Mouse (Mus musculus): ENCODE measurements at regions not wholly inside any gene's neighbourhood (a gene's known extent, or its start where the extent isn't known, plus 50 kb on each side); places are given as distances from the start of the nearest gene placed in this dataset.
"Not testable (repeated sequence)": the region's sequence is repeated elsewhere in the genome, so short reads cannot be mapped to it uniquely, and the experiment has no call there.

DNA sequence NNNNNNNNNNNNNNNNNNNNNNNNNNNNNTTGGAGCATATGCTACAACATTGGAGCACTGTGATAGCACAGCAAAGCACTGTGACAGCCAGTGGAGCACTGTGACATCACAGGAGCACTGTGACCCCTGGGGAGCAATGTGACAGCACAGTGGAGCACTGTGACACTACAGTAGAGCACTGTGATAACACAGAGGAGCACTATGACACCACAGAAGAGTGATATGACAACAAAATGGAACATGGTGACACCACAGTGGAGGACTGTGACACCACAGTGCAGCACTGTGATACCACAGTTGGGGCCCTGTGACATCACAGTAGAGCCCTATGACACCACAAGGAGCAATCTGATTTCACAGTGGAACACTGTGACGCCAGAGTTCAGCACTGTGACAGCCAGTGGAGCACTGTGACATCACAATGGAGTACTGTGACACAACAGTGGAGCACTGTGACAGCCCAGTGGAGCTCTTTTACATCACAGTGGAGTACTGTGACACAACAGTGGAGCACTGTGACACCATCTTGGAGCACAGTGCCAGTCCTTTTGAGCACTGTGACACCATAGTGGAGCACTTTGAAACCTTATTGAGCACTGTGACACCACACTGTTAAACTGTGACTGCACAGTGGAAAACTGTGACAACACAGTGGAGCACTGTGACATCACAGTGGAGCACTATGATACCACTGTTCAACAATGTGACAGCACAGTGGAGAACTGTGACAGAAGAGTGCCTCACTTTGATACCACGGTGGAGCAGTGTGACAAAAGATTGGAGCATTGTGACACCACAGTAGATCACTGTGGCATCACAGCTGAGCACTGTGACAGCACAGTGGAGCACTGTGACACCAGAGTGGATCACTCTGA lies 116.9 kb upstream of the Vmn1r2 start:
- intact Hi-C loops (cut with DNase I): no loop called here
- DNase-seq (ENCODE audit: extremely low spot score in 1 of 2, low spot score in 2 of 2): peak in 1 of 2 experiments; percentile 17

DNA sequence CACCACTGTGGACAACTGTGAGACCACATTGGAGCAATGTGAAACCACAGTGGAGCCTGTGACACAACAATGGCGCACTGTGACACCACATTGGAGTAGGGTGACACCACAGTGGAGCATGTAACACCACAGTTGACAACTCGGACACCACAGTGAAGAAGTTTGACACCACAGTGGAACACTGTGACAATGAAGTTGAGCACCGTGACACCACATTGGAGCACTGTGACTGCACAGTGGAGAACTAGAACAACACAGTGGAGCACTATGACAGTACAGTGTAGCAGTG lies 116.3 kb upstream of the Vmn1r2 start:
- intact Hi-C loops (cut with DNase I): no loop called here
- peak in 1 of 2 experiments; percentile 10 for DNase-seq (ENCODE audit: extremely low spot score in 1 of 2, low spot score in 2 of 2)

DNA sequence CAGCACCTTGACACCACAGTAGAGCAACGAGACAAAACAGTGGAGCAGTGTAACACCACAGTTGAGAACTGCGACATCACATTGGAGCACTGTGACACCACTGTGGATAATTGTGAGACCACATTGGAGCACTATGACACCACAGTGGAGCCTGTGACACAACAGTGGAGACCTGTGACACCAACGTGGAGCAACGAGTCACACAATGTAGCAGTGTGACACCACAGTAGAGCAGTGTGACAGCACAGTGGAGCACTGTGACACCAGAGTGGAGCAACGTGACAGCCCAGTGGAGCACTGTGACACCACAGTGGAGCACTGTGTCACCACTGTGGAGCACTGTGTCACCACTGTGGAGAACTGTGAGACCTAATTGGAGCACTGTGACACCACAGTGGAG lies 115.9 kb upstream of the Vmn1r2 start:
- no peak for DNase-seq (ENCODE audit: extremely low spot score in 1 of 2, low spot score in 2 of 2)
- intact Hi-C loops (cut with DNase I): no loop called here

DNA sequence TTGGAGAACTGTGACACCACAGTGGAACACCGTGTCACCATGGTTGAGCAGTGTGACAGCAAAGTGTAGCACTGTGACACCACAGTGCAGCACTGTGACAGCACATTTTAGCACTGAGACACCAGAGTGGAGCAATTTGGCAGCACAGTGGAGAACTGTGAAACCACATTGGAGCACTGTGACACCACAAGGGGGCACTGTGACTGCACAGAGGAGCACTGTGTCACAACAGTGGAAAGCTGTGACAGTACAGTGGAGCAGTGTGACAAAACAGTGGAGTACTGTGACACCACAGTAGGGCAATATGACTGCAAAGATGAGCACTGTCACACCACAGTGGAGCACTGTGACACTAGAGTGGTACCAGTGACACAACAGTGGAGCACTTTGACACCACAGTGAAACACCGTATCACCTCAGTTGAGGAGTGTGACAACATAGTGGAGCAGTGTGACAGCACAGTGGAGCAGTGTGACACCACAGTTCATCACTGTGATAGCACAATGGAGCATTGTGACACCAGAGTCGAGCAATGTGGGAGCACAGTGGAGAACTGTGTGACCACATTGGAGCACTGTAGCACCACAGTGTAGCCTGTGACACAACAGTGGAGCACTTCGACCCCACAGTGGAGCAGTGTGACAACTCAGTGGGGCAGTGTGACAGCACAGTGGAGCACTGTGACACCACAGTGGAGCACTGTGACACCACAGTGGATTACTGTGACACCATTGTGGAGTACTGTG lies 114.6 kb upstream of the Vmn1r2 start:
- peak in 1 of 2 experiments; percentile 12 for DNase-seq (ENCODE audit: extremely low spot score in 1 of 2, low spot score in 2 of 2)

DNA sequence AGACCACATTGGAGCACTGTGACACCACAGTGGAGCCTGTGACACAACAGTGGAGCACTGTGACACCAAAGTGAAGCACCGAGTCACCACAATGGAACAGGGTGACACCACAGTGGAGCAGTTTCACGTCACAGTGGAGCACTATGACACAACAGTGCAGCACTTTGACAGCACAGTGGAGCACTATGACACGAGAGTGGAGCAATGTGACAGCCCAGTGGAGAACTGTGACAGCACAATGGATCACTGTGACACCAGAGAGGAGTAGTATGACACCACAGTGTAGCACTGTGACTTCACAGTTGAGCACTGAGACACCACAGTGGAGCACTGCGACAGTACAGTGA lies 114.1 kb upstream of the Vmn1r2 start:
- intact Hi-C loops (cut with DNase I): no loop called here
- DNase-seq (ENCODE audit: extremely low spot score in 1 of 2, low spot score in 2 of 2): no peak

More for the DNA sequence above, 114.6 kb upstream of the Vmn1r2 start:
- intact Hi-C loops (cut with DNase I): no loop called here

DNA sequence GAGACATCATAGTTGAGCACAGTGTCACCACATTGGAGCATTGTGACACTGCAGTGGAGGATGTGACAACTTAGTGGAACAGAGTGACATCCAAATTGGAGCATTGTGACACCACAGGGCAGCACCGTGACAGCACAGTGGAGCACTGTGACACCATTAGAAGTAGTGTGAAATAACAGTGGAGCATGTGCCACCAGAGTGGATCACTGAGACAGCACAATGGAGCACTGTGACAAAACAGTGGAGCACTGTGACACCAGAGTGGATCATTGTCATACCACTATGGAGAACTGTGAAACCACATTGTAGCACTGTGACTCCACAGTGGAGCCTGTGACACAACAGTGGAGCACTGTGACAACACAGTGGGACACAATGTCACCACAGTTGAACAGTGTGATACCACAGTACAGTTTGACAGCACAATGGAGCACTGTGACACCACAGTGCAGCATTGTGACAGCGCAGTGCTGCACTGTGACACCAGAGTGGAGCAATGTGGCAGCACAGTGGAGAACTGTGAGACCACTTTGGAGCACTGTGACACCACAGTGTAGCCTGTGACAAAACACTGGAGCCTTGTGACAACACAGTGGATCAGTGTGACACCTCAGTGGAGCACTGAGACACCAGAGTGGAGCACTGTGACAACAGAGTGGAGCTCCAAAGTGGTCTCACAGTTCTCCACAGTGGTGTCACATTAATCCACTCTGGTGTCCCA lies 113.5 kb upstream of the Vmn1r2 start:
- no peak for DNase-seq (ENCODE audit: extremely low spot score in 1 of 2, low spot score in 2 of 2)
- intact Hi-C loops (cut with DNase I): no loop called here

DNA sequence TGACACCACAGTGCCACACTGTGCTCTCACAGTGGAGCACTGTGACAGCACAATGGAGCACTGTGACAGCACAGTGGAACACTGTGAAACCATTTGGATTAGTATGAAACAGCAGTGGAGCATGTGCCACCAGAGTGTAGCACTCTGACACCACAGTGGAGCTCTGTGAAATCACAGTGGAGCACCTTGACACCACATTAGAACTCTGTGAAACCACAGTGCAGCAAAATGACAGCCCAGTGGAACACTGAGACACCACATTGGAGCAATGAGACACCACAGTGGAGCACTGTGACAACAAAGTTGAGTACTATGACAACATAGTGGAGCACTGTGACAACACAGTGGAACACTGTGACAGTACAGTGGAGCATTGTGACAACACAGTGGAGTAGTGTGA lies 112.2 kb upstream of the Vmn1r2 start:
- no peak for DNase-seq (ENCODE audit: extremely low spot score in 1 of 2, low spot score in 2 of 2)
- intact Hi-C loops (cut with DNase I): no loop called here

DNA sequence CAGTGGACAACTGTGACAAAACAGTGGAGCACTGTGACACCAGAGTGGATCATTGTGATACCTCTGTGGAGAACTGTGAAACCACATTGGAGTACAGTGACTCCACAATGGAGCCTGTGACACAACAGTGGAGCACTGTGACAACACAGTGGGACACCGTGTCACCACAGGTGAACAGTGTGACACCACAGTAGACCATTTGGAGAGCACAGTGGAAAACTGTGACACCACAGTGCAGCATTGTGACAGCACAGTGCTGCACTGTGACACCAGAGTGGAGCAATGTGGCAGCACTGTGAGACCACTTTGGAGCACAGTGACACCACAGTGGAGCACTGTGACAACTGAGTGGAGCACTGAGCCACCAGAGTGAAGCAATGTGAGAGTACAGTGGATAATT lies 111.7 kb upstream of the Vmn1r2 start:
- intact Hi-C loops (cut with DNase I): no loop called here
- DNase-seq (ENCODE audit: extremely low spot score in 1 of 2, low spot score in 2 of 2): no peak

DNA sequence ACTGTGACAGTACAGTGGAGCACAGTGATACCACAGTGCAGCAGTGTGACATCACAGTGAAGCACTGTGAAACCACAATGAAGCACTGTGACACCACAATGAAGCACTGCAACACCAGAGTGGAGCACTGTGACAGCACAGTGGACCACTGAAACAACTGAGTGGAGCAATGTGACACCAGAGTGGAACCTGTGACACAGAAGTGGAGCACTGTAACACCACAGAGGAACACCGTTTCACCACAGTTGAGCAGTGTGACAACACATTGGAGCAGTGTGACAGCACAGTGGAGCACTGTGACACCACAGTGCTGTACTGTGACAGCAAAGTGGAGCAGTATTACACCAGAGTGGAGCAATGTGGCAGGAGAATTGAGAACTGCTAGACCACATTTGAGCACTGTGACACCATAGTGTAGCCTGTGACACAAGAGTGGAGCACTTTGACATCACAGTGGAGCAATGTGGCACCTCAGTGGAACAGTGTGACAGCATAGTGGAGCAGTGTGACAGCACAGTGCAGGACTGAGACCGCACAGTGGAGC lies 107.5 kb upstream of the Vmn1r2 start:
- no peak for DNase-seq (ENCODE audit: extremely low spot score in 1 of 2, low spot score in 2 of 2)
- intact Hi-C loops (cut with DNase I): no loop called here

DNA sequence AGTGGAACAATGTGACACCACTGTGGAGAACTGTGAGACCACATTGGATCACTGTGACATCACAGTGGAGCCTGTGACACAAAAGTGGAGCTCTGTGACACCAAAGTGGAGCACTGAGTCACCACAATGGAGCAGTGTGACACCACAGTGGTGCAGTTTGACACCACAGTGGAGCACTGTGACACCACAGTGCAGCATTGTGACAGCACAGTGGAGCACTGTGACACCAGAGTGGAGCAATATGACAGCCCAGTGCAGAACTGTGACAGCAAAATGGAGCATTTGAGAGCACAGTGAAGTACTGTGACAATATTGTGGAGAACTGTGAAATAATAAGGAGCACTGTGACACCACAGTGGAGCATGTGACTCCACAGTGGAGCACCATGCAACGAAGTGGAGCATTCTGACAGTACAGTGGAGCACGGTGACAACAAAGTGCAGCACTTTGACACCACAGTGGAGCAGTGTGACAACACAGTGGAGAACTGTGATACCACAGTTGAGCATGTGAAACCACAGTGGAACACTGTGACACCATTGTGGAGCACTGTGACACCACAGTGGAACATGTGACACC lies 105.0 kb upstream of the Vmn1r2 start:
- intact Hi-C loops (cut with DNase I): no loop called here
- DNase-seq (ENCODE audit: extremely low spot score in 1 of 2, low spot score in 2 of 2): peak in 1 of 2 experiments; percentile 15

DNA sequence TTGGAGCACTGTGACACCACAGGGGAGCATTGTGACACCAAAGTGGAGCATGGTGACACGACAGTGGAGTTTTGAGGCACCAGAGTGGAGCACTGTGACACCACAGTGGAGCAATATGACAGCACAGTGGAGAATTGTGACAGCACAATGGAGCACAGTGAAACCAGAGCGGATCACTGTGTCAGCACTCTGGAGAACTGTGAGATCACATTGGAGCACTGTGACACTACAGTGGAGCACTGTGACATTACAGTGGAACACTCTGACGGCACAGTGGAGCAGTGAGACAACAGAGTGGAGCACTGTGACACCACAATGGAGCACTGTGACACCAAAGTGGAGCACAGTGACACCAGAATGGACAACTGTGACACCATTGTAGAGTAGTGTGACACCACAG lies 103.2 kb upstream of the Vmn1r2 start:
- no peak for DNase-seq (ENCODE audit: extremely low spot score in 1 of 2, low spot score in 2 of 2)

DNA sequence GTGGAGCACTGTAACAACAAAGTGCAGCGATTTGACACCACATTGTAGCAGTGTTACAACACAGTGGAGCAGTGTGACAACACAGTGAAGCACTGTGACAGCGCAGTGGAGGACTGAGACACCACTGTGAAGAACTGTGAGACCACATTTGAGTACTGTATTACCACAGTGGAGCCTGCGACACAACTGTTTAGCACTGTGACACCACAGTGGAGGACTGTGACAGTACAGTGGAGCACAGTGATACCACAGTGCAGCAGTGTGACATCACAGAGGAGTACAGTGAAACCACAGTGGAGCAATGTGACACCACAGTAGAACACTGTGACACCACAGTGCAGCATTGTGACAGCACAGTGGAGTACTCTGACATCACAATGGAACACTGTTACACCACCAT lies 102.5 kb upstream of the Vmn1r2 start:
- intact Hi-C loops (cut with DNase I): no loop called here
- no peak for DNase-seq (ENCODE audit: extremely low spot score in 1 of 2, low spot score in 2 of 2)

More for the DNA sequence above, 103.2 kb upstream of the Vmn1r2 start:
- intact Hi-C loops (cut with DNase I): no loop called here

DNA sequence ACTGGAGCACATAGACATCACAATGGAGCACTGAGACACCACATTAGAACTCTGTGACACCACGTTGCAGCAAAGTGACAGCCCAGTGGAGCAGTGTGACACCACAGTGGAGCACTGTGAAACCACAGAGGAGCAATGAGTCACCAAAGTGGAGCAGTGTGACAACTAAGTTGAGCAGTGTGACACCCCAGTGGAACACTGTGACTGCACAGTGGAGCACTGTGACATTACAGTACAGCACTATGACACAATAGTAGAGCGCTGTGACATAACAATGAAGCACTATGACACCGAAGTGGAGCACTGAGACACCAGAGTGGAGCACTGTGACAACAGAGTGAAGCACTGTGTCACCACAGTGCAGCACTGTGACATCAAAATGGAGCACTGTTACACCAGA lies 101.8 kb upstream of the Vmn1r2 start:
- DNase-seq (ENCODE audit: extremely low spot score in 1 of 2, low spot score in 2 of 2); intact Hi-C loops (cut with DNase I): not testable (repeated sequence)

DNA sequence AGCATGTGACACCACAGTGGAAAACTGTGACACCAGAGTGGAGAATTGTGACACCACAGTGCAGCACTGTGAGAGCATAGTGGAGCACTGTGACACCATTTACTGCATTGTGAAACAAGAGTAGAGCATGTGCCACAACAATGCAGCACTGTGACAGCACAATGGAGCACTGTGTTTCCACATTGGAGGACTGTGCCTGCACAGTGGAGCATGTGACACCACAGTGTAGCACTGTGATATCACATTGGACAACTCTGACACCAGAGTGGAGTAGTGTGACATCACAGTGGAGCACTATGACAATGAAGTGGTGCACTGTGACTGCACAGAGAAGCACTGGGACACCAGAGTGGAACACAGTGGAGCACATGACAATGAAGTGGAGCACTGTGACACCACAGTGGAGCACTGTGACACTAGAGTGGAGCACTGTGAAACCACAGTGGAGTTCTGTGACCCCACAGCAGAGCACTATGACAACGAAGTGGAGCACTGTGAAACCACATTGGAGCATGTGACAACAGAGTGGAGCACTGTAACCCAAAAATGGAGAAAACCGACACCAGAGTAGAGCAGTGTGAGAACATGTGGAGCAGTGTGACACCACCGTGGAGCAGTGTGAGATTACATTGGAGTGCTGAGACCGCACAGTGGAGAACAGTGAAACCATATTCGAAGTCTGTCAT lies 100.9 kb upstream of the Vmn1r2 start:
- peak in 1 of 2 experiments; percentile 12 for DNase-seq (ENCODE audit: extremely low spot score in 1 of 2, low spot score in 2 of 2)
- intact Hi-C loops (cut with DNase I): no loop called here

DNA sequence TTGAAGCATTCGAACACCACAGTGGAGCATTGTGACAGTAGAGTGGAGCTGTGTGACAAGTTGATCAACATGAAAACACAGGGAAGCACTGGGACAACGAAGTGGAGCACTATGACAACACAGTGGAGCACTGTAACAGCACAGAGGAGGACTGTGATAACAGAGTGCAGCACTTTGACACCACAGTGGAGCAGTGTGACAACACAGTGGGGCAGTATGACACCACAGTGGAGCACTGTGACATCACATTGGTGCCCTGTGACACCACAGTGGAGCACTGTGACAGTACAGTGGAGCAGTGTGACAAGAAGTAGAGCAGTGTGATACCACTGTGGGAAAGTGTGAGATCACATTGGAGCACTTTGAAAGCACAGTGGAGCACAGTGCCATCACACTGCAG lies 99.9 kb upstream of the Vmn1r2 start:
- intact Hi-C loops (cut with DNase I): loop anchor here (1.0 kb wide), 1 partner anchor 13 kb away; no protein-coding TSS in a partner anchor

DNA sequence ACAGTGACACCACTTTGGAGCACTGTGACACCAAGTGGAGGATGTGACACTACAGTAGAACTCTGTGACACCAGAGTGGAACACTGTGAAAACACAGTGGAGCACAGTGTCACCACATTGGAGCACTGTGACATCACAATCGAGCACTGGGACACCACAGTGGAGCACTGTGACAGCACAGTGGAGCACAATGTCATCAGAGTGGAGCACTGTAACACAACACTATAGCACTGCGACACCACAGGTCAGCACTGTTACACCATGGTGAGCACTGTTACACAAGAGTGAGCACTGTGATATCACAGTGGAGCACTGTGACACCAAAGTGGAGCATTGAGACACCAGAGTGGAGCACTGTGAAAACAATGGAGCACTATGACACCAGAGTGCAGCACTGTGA lies 99.5 kb upstream of the Vmn1r2 start:
- peak; percentile 4 to 43 for DNase-seq (ENCODE audit: extremely low spot score in 1 of 2, low spot score in 2 of 2)
- intact Hi-C loops (cut with DNase I): loop anchor here (1.0 kb wide), 1 partner anchor 13 kb away; no protein-coding TSS in a partner anchor

More for the DNA sequence above, 99.9 kb upstream of the Vmn1r2 start:
- DNase-seq (ENCODE audit: extremely low spot score in 1 of 2, low spot score in 2 of 2): peak in 1 of 2 experiments; percentile 13

DNA sequence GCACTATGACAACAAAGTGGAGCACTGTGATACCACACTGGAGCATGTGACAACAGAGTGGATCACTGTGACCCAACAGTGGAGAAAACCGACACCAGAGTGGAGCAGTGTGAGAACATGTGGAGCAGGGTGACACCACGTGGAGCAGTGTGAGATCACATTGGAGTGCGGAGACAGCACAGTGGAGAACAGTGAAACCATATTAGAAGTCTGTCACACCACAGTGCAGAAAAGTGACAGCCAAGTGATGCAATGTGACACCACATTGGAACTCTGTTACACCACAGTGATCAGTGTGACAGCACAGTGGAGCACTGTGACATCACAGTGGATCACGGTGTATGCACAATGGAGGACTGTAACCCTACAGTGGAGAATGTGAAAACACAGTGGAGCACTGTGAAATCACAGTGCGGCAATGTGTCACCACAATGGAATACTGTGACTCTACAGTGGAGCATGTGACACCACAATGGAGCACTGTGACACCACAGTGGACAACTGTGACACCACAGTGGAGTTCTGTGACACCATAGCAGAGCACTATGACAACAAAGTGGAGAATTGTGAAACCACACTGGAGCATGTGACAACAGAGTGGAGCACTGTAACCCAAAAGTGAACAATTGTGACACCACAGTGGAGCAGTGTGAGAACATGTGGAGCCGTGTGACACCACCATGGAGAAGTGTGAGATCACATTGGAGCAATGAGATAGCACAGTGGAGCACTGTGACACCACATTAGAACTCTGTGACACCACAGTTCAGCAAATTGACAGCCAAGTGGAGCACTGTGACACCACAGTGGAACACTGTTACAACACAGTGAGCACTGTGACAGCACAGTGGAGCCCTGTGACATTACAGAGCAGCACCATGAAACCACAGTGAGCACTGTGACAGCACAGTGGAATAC lies 98.6 kb upstream of the Vmn1r2 start:
- DNase-seq (ENCODE audit: extremely low spot score in 1 of 2, low spot score in 2 of 2): peak in 1 of 2 experiments; percentile 14
- intact Hi-C loops (cut with DNase I): no loop called here
